Mouse (Mus musculus): ENCODE measurements around the gene Apoc1.

GRCm38 (mm10) chr7:19691873-19692865 lies at the start of gene Apoc1:
- TF ChIP-seq CTCF (IDR thresholded peaks at IDR 0.05 in 2 of 3, conservative IDR thresholded peaks at IDR 0.05 in 1 of 3; ENCODE audit: control insufficient read depth in 1 of 3, insufficient read depth in 1 of 3, low read depth in 2 of 3, low read length in 3 of 3, poor library complexity in 1 of 3, severe bottlenecking in 1 of 3) (no peak), ZKSCAN1 (IDR thresholded peaks at IDR 0.05; ENCODE audit: low read depth, low read length) (no peak)
